Mouse (Mus musculus) embryonic fibroblast, embryonic 13.5 days (primary cell): ENCODE measurements at regions not wholly inside any gene's neighbourhood (a gene's known extent, or its start where the extent isn't known, plus 50 kb on each side); places are given as distances from the start of the nearest gene placed in this dataset.

Experiments used
- CTCF ChIP-seq: IDR thresholded peaks from 2 replicates; pipeline ENCODE4 v1.5.1; 2011; ENCODE audit warnings: mild to moderate bottlenecking, control low read depth, low read length, moderate library complexity, borderline replicate concordance; ENCODE audit not compliant: insufficient read depth
- POLR2A ChIP-seq: IDR thresholded peaks from 2 replicates; pipeline ENCODE4 v1.6.1; 2011; ENCODE audit warnings: low read depth, mild to moderate bottlenecking, control low read depth, low read length, moderate library complexity

GRCm38 (mm10) chr3:118434311-118434710 is 127.6 kb upstream of the Dpyd start:
- TF ChIP-seq CTCF (no peak), POLR2A (no peak)
